12 mouse cellular contexts compared by ENCODE assay signal in genomic region chr8:124923971-124924652, GRCm38 (mm10). TPM values are rescaled to one million over a fixed set of nuclear protein-coding genes. Genes with fewer than 3 reads are reported as not detected.
DNase-seq lines count a peak whose midpoint lies in the region; ATAC-seq lines count a peak whose summit lies in the region.
"Had no signal": no experiment of that assay in that cellular context is flagged by ENCODE, and none has a peak within 500 bp of the region (broad histone marks: within the 10 kb centered on the region; RNA-seq: fewer than 3 reads in every experiment).

No protein-coding gene starts in this region.

- H3K4me1 ChIP-seq in heart, embryonic 11.5 days (ENCODE audit: control insufficient read depth, insufficient read depth, low read length): peaks cover 48% of the 10 kb centered on the region

- no peak overlapping the region for H3K4me2 ChIP-seq in heart, embryonic 11.5 days
- H3K4me2 ChIP-seq: limb, embryonic 13.5 days had no signal

- no peak overlapping the region for H3K4me3 ChIP-seq in heart, embryonic 11.5 days (ENCODE audit: low read depth, low read length)
- H3K4me3 ChIP-seq: limb, embryonic 13.5 days had no signal

- ATAC-seq in heart, embryonic 11.5 days (replicated peaks; ENCODE audit: insufficient number of reproducible peaks, low FRiP score, low TSS enrichment): no peak
- no peak for ATAC-seq in megakaryocyte-erythroid progenitor cell, adult 5-6 weeks (replicated peaks; ENCODE audit: low FRiP score, low TSS enrichment, poor library complexity, severe bottlenecking)
- ATAC-seq: hindbrain, embryonic 16.5 days had no signal

- H3K9me3 ChIP-seq in heart, embryonic 11.5 days (replicated peaks; ENCODE audit: control insufficient read depth, low read length): no peaks in the 10 kb centered on the region
- H3K9me3 ChIP-seq: limb, embryonic 13.5 days had no signal

- H3K27ac ChIP-seq in heart, embryonic 11.5 days (ENCODE audit: low read depth, low read length): no peak overlapping the region
- H3K27ac ChIP-seq: limb, embryonic 13.5 days had no signal

- peak; percentile 98 for DNase-seq in heart, adult 11 months
- peak; percentile 40 to 48 for DNase-seq in lung, adult 18-20 months
- no peak for DNase-seq in lung, postnatal 25 days (ENCODE audit: low spot score)
- DNase-seq in gastrocnemius, postnatal 10 days: peak; percentile 58
- DNase-seq in splenic B cell, adult 2 months (ENCODE audit: low read depth, low spot score): peak; percentile 30
- DNase-seq in right cerebral cortex, postnatal 14 days: no peak
- DNase-seq: cerebellum, adult 9-10 months; right cerebral cortex, postnatal 25 days had no signal

- WGBS in heart, embryonic 11.5 days (ENCODE audit: insufficient replicate concordance): 83% methylated on average over 15 of the region's 15 CpGs

- no peak overlapping the region for H3K9ac ChIP-seq in heart, embryonic 11.5 days (ENCODE audit: low read depth, low read length)
- H3K9ac ChIP-seq: limb, embryonic 13.5 days had no signal

- H3K27me3 ChIP-seq in heart, embryonic 11.5 days (ENCODE audit: control insufficient read depth, insufficient read depth, low read length): no peaks in the 10 kb centered on the region
- H3K27me3 ChIP-seq in splenic B cell, adult 2 months (ENCODE audit: control insufficient read depth, insufficient read depth, low read length, poor library complexity, severe bottlenecking): no peaks in the 10 kb centered on the region
- H3K27me3 ChIP-seq: limb, embryonic 13.5 days had no signal

- H3K36me3 ChIP-seq in heart, embryonic 11.5 days (ENCODE audit: control insufficient read depth, insufficient read depth, low read length): no peaks in the 10 kb centered on the region
- no peaks in the 10 kb centered on the region for H3K36me3 ChIP-seq in splenic B cell, adult 2 months (ENCODE audit: control insufficient read depth, insufficient read depth, low read length, poor library complexity, severe bottlenecking)

RNA-seq across cellular contexts. Expression of gene Egln1, which starts 25.0 kb away (rescaled TPM):
- polyA plus RNA-seq in heart, embryonic 11.5 days (2014; fragmentation: Nextera tagmentation; extraction: Ambion mirVana): 18.5 and 23.2 TPM in 2 replicates
- 10 to 100 TPM; 60.0 to 71.9 TPM for total RNA-seq in gastrocnemius, postnatal 10 days (2021)
- 12.8 and 16.6 TPM in 2 replicates for total RNA-seq in megakaryocyte-erythroid progenitor cell, adult 5-6 weeks (2014; fragmentation: Nextera tagmentation)
- total RNA-seq in megakaryocyte-erythroid progenitor cell, adult 5-6 weeks (2017): 11.7 and 13.6 TPM in 2 replicates

RNA-seq across cellular contexts. Expression of gene Sprtn, which starts 26.4 kb away (rescaled TPM):
- polyA plus RNA-seq in heart, embryonic 11.5 days (2014; fragmentation: Nextera tagmentation; extraction: Ambion mirVana): 7.1 and 8.6 TPM in 2 replicates
- 10 to 100 TPM in 1 of 2 experiments, 1 to 10 TPM in 1; 9.6 to 10.7 TPM for total RNA-seq in gastrocnemius, postnatal 10 days (2021)
- total RNA-seq in megakaryocyte-erythroid progenitor cell, adult 5-6 weeks (2014; fragmentation: Nextera tagmentation): 21.6 and 29.3 TPM in 2 replicates
- 21.5 and 21.7 TPM in 2 replicates for total RNA-seq in megakaryocyte-erythroid progenitor cell, adult 5-6 weeks (2017)

RNA-seq across cellular contexts. Expression of gene Exoc8, which starts 26.6 kb away (rescaled TPM):
- polyA plus RNA-seq in heart, embryonic 11.5 days (2014; fragmentation: Nextera tagmentation; extraction: Ambion mirVana): 5.4 and 5.9 TPM in 2 replicates
- 1 to 10 TPM; 8.0 to 8.7 TPM for total RNA-seq in gastrocnemius, postnatal 10 days (2021)
- total RNA-seq in megakaryocyte-erythroid progenitor cell, adult 5-6 weeks (2014; fragmentation: Nextera tagmentation): 10.5 and 12.0 TPM in 2 replicates
- 11.8 and 14.8 TPM in 2 replicates for total RNA-seq in megakaryocyte-erythroid progenitor cell, adult 5-6 weeks (2017)

Comparison
In these comparisons a context has a peak if more than half of its experiments do, and no peak if none do; other contexts are left out.
1. DNase-seq: peak in heart, adult 11 months (single experiment), lung, adult 18-20 months (2 of 2), gastrocnemius, postnatal 10 days (single experiment) and splenic B cell, adult 2 months (single experiment); none in lung, postnatal 25 days (single experiment) and right cerebral cortex, postnatal 14 days (single experiment).